Comparison of ENCODE assay signal across 8 mouse cellular contexts in genomic region chr4:129048501-129049305, GRCm38 (mm10). TPM values are rescaled to one million over a fixed set of nuclear protein-coding genes. Genes with fewer than 3 reads are reported as not detected.
DNase-seq lines count a peak whose midpoint lies in the region; ATAC-seq and TF ChIP-seq lines count a peak whose summit lies in the region.

No protein-coding gene starts in this region.

- H3K4me2 ChIP-seq in embryonic facial prominence, embryonic 15.5 days (replicated peaks): peak overlapping the region; percentile 93
- peak overlapping the region; percentile 99 for H3K4me2 ChIP-seq in heart, embryonic 15.5 days
- peak overlapping the region; percentile 61 for H3K4me2 ChIP-seq in neural tube, embryonic 14.5 days (ENCODE audit: low read depth, low read length)

- DNase-seq in adrenal gland, postnatal 36 days: peak; percentile 69 to 81
- DNase-seq in layer of hippocampus, adult 2 months (ENCODE audit: low spot score in 2 of 2): peak; percentile 76 to 80
- DNase-seq in lung, adult 18-20 months: peak; percentile 66
- DNase-seq in urinary bladder, postnatal 14 days (ENCODE audit: low spot score): peak; percentile 63

- H3K4me3 ChIP-seq in ES-Bruce4 (ENCODE audit: low read depth, low read length): peak overlapping the region; percentile 77
- peak overlapping the region; percentile 48 for H3K4me3 ChIP-seq in embryonic facial prominence, embryonic 15.5 days (replicated peaks)
- peak overlapping the region; percentile 62 for H3K4me3 ChIP-seq in heart, embryonic 15.5 days
- peak overlapping the region; percentile 75 for H3K4me3 ChIP-seq in layer of hippocampus, adult 2 months
- peak overlapping the region; percentile 38 for H3K4me3 ChIP-seq in neural tube, embryonic 14.5 days (ENCODE audit: low read depth, low read length)

- ATAC-seq in embryonic facial prominence, embryonic 15.5 days (ENCODE audit: insufficient number of reproducible peaks, low FRiP score, low TSS enrichment, low read depth): peak; percentile 88
- peak; percentile 79 for ATAC-seq in heart, embryonic 15.5 days (replicated peaks; ENCODE audit: insufficient number of reproducible peaks, insufficient read depth, low FRiP score, low read depth)
- ATAC-seq in neural tube, embryonic 14.5 days (ENCODE audit: low read depth): peak; percentile 93

- no peak overlapping the region for H3K27ac ChIP-seq in ES-Bruce4 (ENCODE audit: insufficient read depth, low read length)
- peak overlapping the region; percentile 18; the same call in 1 of the 2 replicates for H3K27ac ChIP-seq in embryonic facial prominence, embryonic 15.5 days (replicated peaks)
- H3K27ac ChIP-seq in heart, embryonic 15.5 days: peak overlapping the region; percentile 66
- peak overlapping the region; percentile 77 for H3K27ac ChIP-seq in layer of hippocampus, adult 2 months
- peak overlapping the region; percentile 92 for H3K27ac ChIP-seq in neural tube, embryonic 14.5 days (ENCODE audit: low read depth, low read length)

- TF ChIP-seq EP300 in ES-Bruce4 (IDR thresholded peaks at IDR 0.05; ENCODE audit: insufficient read depth, low read depth, low read length): 0 out of 2 replicates have a peak, but pooled peaks have one; percentile 3

- H3K9me3 ChIP-seq in ES-Bruce4 (replicated peaks; ENCODE audit: control insufficient read depth, insufficient read depth, low read length, poor library complexity, severe bottlenecking): no peaks in the 10 kb centered on the region
- no peaks in the 10 kb centered on the region for H3K9me3 ChIP-seq in embryonic facial prominence, embryonic 15.5 days (replicated peaks)
- no peaks in the 10 kb centered on the region for H3K9me3 ChIP-seq in heart, embryonic 15.5 days (replicated peaks)
- no peaks in the 10 kb centered on the region for H3K9me3 ChIP-seq in neural tube, embryonic 14.5 days (ENCODE audit: control insufficient read depth, low read length)

- WGBS in embryonic facial prominence, embryonic 15.5 days: under 1% methylated on average over 48 of the region's 52 CpGs
- under 1% methylated on average over 51 of the region's 52 CpGs for WGBS in heart, embryonic 15.5 days
- under 1% methylated on average over 52 of the region's 52 CpGs for WGBS in neural tube, embryonic 14.5 days

- peak overlapping the region; percentile 63 for H3K9ac ChIP-seq in ES-Bruce4 (ENCODE audit: low read depth, poor library complexity, severe bottlenecking)
- H3K9ac ChIP-seq in embryonic facial prominence, embryonic 15.5 days: peak overlapping the region; percentile 18
- peak overlapping the region; percentile 58 for H3K9ac ChIP-seq in heart, embryonic 15.5 days
- peak overlapping the region; percentile 41 for H3K9ac ChIP-seq in neural tube, embryonic 14.5 days (replicated peaks; ENCODE audit: low read depth, low read length)

- no peaks in the 10 kb centered on the region for H3K27me3 ChIP-seq in ES-Bruce4 (ENCODE audit: control insufficient read depth, insufficient read depth, low read length, poor library complexity, severe bottlenecking)
- H3K27me3 ChIP-seq in embryonic facial prominence, embryonic 15.5 days: peaks cover 27% of the 10 kb centered on the region
- H3K27me3 ChIP-seq in heart, embryonic 15.5 days: peaks cover 33% of the 10 kb centered on the region
- no peaks in the 10 kb centered on the region for H3K27me3 ChIP-seq in neural tube, embryonic 14.5 days (ENCODE audit: control insufficient read depth, insufficient read depth, low read length)

- no peak for TF ChIP-seq POLR2A in ES-Bruce4 (IDR thresholded peaks at IDR 0.05; ENCODE audit: insufficient read depth, low read length)

- H3K4me1 ChIP-seq in ES-Bruce4 (ENCODE audit: control insufficient read depth, insufficient read depth, low read length): peaks cover 10% of the 10 kb centered on the region
- peaks cover 14% of the 10 kb centered on the region for H3K4me1 ChIP-seq in embryonic facial prominence, embryonic 15.5 days
- H3K4me1 ChIP-seq in heart, embryonic 15.5 days (replicated peaks): peaks cover 23% of the 10 kb centered on the region
- H3K4me1 ChIP-seq in neural tube, embryonic 14.5 days (ENCODE audit: control insufficient read depth, insufficient read depth, low read length): peaks cover 10% of the 10 kb centered on the region; the same call in 1 of the 2 replicates

- H3K36me3 ChIP-seq in ES-Bruce4 (ENCODE audit: control insufficient read depth, insufficient read depth, low read length, poor library complexity, severe bottlenecking): no peaks in the 10 kb centered on the region
- no peaks in the 10 kb centered on the region for H3K36me3 ChIP-seq in embryonic facial prominence, embryonic 15.5 days
- no peaks in the 10 kb centered on the region for H3K36me3 ChIP-seq in heart, embryonic 15.5 days
- H3K36me3 ChIP-seq in neural tube, embryonic 14.5 days (ENCODE audit: control insufficient read depth, insufficient read depth, low read length): no peaks in the 10 kb centered on the region

- TF ChIP-seq CTCF in ES-Bruce4 (IDR thresholded peaks at IDR 0.05; ENCODE audit: low read depth, low read length): no peak
- no peak for TF ChIP-seq CTCF in layer of hippocampus, adult 2 months (conservative IDR thresholded peaks at IDR 0.05)

RNA-seq across cellular contexts. Expression of gene Rnf19b, which starts 9.4 kb away (rescaled TPM):
- 38.8 and 43.4 TPM in 2 replicates for polyA plus RNA-seq in ES-Bruce4 (2011; ENCODE audit: insufficient read depth, insufficient read length, low read depth, missing spikeins)
- 10 to 100 TPM; 41.1 to 45.6 TPM for total RNA-seq in adrenal gland, postnatal 36 days (2021)
- 10.7 and 11.0 TPM in 2 replicates for polyA plus RNA-seq in embryonic facial prominence, embryonic 15.5 days (2015; fragmentation: Nextera tagmentation; extraction: Ambion mirVana)
- 5.4 and 7.7 TPM in 2 replicates for polyA plus RNA-seq in heart, embryonic 15.5 days (2015; fragmentation: Nextera tagmentation; extraction: Ambion mirVana)
- total RNA-seq in layer of hippocampus, adult 2 months (2021): 10 to 100 TPM; 41.0 to 42.4 TPM
- 36.3 and 37.3 TPM in 2 replicates for polyA plus RNA-seq in neural tube, embryonic 14.5 days (2014; fragmentation: Nextera tagmentation; extraction: Ambion mirVana)

RNA-seq across cellular contexts. Expression of gene Tmem54, which starts 56.6 kb away (rescaled TPM):
- polyA plus RNA-seq in ES-Bruce4 (2011; ENCODE audit: insufficient read depth, insufficient read length, low read depth, missing spikeins): 6.9 and 8.9 TPM in 2 replicates
- total RNA-seq in adrenal gland, postnatal 36 days (2021): not detected
- 26.6 and 26.9 TPM in 2 replicates for polyA plus RNA-seq in embryonic facial prominence, embryonic 15.5 days (2015; fragmentation: Nextera tagmentation; extraction: Ambion mirVana)
- 0.35 and 1.6 TPM in 2 replicates for polyA plus RNA-seq in heart, embryonic 15.5 days (2015; fragmentation: Nextera tagmentation; extraction: Ambion mirVana)
- not detected for total RNA-seq in layer of hippocampus, adult 2 months (2021)
- 0.32 TPM in 1 of 2 replicates, not detected in the other for polyA plus RNA-seq in neural tube, embryonic 14.5 days (2014; fragmentation: Nextera tagmentation; extraction: Ambion mirVana)

RNA-seq across cellular contexts. Expression of gene Ak2, which starts 56.9 kb away (rescaled TPM):
- polyA plus RNA-seq in ES-Bruce4 (2011; ENCODE audit: insufficient read depth, insufficient read length, low read depth, missing spikeins): 204 and 208 TPM in 2 replicates
- 100 to 1,000 TPM; 131 to 134 TPM for total RNA-seq in adrenal gland, postnatal 36 days (2021)
- polyA plus RNA-seq in embryonic facial prominence, embryonic 15.5 days (2015; fragmentation: Nextera tagmentation; extraction: Ambion mirVana): 196 and 203 TPM in 2 replicates
- 149 and 155 TPM in 2 replicates for polyA plus RNA-seq in heart, embryonic 15.5 days (2015; fragmentation: Nextera tagmentation; extraction: Ambion mirVana)
- total RNA-seq in layer of hippocampus, adult 2 months (2021): 10 to 100 TPM; 26.1 to 29.1 TPM
- 57.1 and 60.0 TPM in 2 replicates for polyA plus RNA-seq in neural tube, embryonic 14.5 days (2014; fragmentation: Nextera tagmentation; extraction: Ambion mirVana)
